Comparison of ENCODE assay signal across 29 mouse cellular contexts in the genomic region with DNA sequence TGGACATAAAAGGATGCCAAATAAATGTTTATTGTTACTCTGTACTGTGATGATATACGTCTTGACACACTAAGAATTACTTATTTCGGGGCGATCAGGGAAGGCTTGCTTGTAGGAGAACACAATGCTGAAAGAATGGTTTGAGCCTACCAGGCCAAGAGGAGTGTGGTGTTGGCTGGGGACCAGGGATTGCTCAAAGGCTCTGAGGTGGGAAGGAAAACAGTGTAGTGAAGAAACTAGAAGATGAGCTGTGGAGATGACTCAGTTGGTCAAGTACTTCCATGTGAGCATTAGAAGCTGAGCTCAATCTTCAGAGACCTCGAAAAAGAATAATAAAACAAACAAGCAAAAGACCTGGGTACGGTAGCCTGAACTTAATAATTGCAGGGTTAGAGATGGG. TPM values are rescaled to one million over a fixed set of nuclear protein-coding genes. Genes with fewer than 3 reads are reported as not detected.
DNase-seq lines count a peak whose midpoint lies in the region; ATAC-seq and TF ChIP-seq lines count a peak whose summit lies in the region.
"Had no signal": no experiment of that assay in that cellular context is flagged by ENCODE, and none has a peak within 500 bp of the region (broad histone marks: within the 10 kb centered on the region; RNA-seq: fewer than 3 reads in every experiment).

No protein-coding gene starts in this region.

- ATAC-seq in forebrain, postnatal 0 days = no peak
- ATAC-seq: intestine, embryonic 16.5 days; lung, postnatal 0 days had no signal

- H3K27me3 ChIP-seq in forebrain, postnatal 0 days (ENCODE audit: insufficient read depth, low read length) = no peaks in the 10 kb centered on the region
- H3K27me3 ChIP-seq: forebrain, embryonic 12.5 days; limb, embryonic 15.5 days; liver, embryonic 13.5 days; neural tube, embryonic 15.5 days; stomach, embryonic 15.5 days had no signal

- H3K27ac ChIP-seq in forebrain, postnatal 0 days (ENCODE audit: low read depth, low read length) = no peak overlapping the region
- H3K27ac ChIP-seq: forebrain, embryonic 12.5 days; limb, embryonic 10.5 days; limb, embryonic 15.5 days; liver, embryonic 13.5 days; neural tube, embryonic 15.5 days; stomach, embryonic 15.5 days had no signal

- no peaks in the 10 kb centered on the region for H3K4me1 ChIP-seq in forebrain, postnatal 0 days (ENCODE audit: insufficient read depth)
- H3K4me1 ChIP-seq: forebrain, embryonic 12.5 days; limb, embryonic 10.5 days; liver, embryonic 13.5 days; stomach, embryonic 15.5 days had no signal

- H3K9ac ChIP-seq in forebrain, postnatal 0 days = no peak overlapping the region
- H3K9ac ChIP-seq: forebrain, embryonic 12.5 days; limb, embryonic 15.5 days; liver, embryonic 13.5 days; neural tube, embryonic 15.5 days; stomach, embryonic 15.5 days had no signal

- WGBS in forebrain, postnatal 0 days = 92% methylated on average over 5 of the region's 5 CpGs

- peak; percentile 27 for DNase-seq in adrenal gland, adult 2 months
- no peak for DNase-seq in adrenal gland, postnatal 25 days
- DNase-seq in heart, adult 18-20 months = peak; percentile 49 to 54
- no peak for DNase-seq in heart, postnatal 4 days
- peak; percentile 5 for DNase-seq in adipocyte (ENCODE audit: low spot score)
- DNase-seq in gastrocnemius, postnatal 25 days = peak; percentile 70
- DNase-seq in forebrain, postnatal 0 days = no peak
- no peak for DNase-seq in MN1 (ENCODE audit: low spot score)
- DNase-seq: adrenal gland, postnatal 14 days; cerebellum, adult 18-20 months; cerebellum, postnatal 14 days; kidney, adult 8-10 months; kidney, postnatal 10 days; layer of hippocampus, adult 9-11 months; liver, embryonic 13.5 days; midbrain, embryonic 14.5 days; retina, postnatal 1 day; right cerebral cortex, postnatal 14 days had no signal

- no peak overlapping the region for H3K4me3 ChIP-seq in forebrain, postnatal 0 days (ENCODE audit: low read depth, low read length)
- H3K4me3 ChIP-seq: erythroblast, embryonic 14.5 days; forebrain, embryonic 12.5 days; limb, embryonic 10.5 days; limb, embryonic 15.5 days; liver, embryonic 13.5 days; neural tube, embryonic 15.5 days; stomach, embryonic 15.5 days had no signal

- H3K36me3 ChIP-seq in forebrain, postnatal 0 days (ENCODE audit: insufficient read depth) = no peaks in the 10 kb centered on the region
- H3K36me3 ChIP-seq: forebrain, embryonic 12.5 days; G1E; limb, embryonic 10.5 days; limb, embryonic 15.5 days; liver, embryonic 13.5 days; neural tube, embryonic 15.5 days; stomach, embryonic 15.5 days had no signal

- H3K4me2 ChIP-seq in forebrain, postnatal 0 days (ENCODE audit: low read depth) = no peak overlapping the region
- H3K4me2 ChIP-seq: forebrain, embryonic 12.5 days; heart, embryonic 11.5 days; limb, embryonic 15.5 days; liver, embryonic 13.5 days; neural tube, embryonic 15.5 days; stomach, embryonic 15.5 days had no signal

- TF ChIP-seq CTCF in forebrain, postnatal 0 days (IDR thresholded peaks at IDR 0.05; ENCODE audit: low read depth) = no peak

- H3K9me3 ChIP-seq in forebrain, postnatal 0 days (ENCODE audit: low read length) = no peaks in the 10 kb centered on the region
- H3K9me3 ChIP-seq: forebrain, embryonic 12.5 days; limb, embryonic 10.5 days; limb, embryonic 15.5 days; liver, embryonic 13.5 days; neural tube, embryonic 15.5 days; stomach, embryonic 15.5 days had no signal

RNA-seq across cellular contexts. Expression of gene Col6a6, which starts 13.5 kb away (rescaled TPM):
- total RNA-seq in adrenal gland, adult 2 months (2021) = 1 to 10 TPM; 1.1 to 2.1 TPM
- 0.25 and 0.26 TPM in 2 replicates for polyA plus RNA-seq in adrenal gland, adult 2 months (2012; rRNA removed)
- 1.2 and 1.7 TPM in 2 replicates for total RNA-seq in adrenal gland, postnatal 25 days (2021)
- total RNA-seq in heart, adult 18-20 months (2021) = 1 to 10 TPM; 2.8 to 3.5 TPM
- total RNA-seq in heart, postnatal 4 days (2021) = 10 to 100 TPM; 16.6 to 18.3 TPM
- total RNA-seq in gastrocnemius, postnatal 25 days (2021) = 1 to 10 TPM; 4.4 to 4.7 TPM
- 0.23 and 0.33 TPM in 2 replicates for total RNA-seq in forebrain, postnatal 0 days (2014; rRNA removed)
- 0.03 and 0.11 TPM in 2 replicates for polyA plus RNA-seq in forebrain, postnatal 0 days (2015; fragmentation: Nextera tagmentation; extraction: Ambion mirVana)
- total RNA-seq: monocyte, adult 5-6 weeks had no signal
- polyA plus RNA-seq: G1E had no signal

Comparison
In these comparisons a context has a peak if more than half of its experiments do, and no peak if none do; other contexts are left out.
1. DNase-seq: peak in adrenal gland, adult 2 months (single experiment), heart, adult 18-20 months (2 of 2), adipocyte (single experiment) and gastrocnemius, postnatal 25 days (single experiment); none in adrenal gland, postnatal 25 days (single experiment), heart, postnatal 4 days (single experiment), forebrain, postnatal 0 days (single experiment) and MN1 (single experiment).